Mouse (Mus musculus) kidney, postnatal 14 days (tissue): ENCODE data around the gene Plk1.
A peak's percentile ranks its signal among the peaks of the same experiment; 100 is the strongest.

Source experiments
- DNase-seq: peaks from one replicate; pipeline ENCODE4 v3.0.0; 2022; ENCODE audit warnings: mixed read lengths

The Plk1 gene

GRCm38 (mm10) chr7:122196771-122197170, 37.5 kb downstream of the Plk1 start:
- no peak for DNase-seq

- peak; percentile 49 for DNase-seq
These were observed 38.1 kb downstream of the Plk1 start for GRCm38 (mm10) chr7:122197306-122197705.

- peak; percentile 36 for DNase-seq
These were observed 40.1 kb downstream of the Plk1 start for GRCm38 (mm10) chr7:122199296-122199695.

GRCm38 (mm10) chr7:122203936-122204335, 44.7 kb downstream of the Plk1 start:
- no peak for DNase-seq

GRCm38 (mm10) chr7:122206121-122206520, 46.9 kb downstream of the Plk1 start:
- DNase-seq, result no peak

- no peak for DNase-seq
These were observed 49.2 kb downstream of the Plk1 start for GRCm38 (mm10) chr7:122208276-122209021.

- peak; percentile 41 for DNase-seq
These were observed 60.1 kb downstream of the Plk1 start, which contains the start of gene Chp2 for GRCm38 (mm10) chr7:122219315-122219801. TSS of gene Chp2 (plus strand) at chr7:122219496.
